21 mouse cellular contexts compared by ENCODE assay signal in the genomic region with DNA sequence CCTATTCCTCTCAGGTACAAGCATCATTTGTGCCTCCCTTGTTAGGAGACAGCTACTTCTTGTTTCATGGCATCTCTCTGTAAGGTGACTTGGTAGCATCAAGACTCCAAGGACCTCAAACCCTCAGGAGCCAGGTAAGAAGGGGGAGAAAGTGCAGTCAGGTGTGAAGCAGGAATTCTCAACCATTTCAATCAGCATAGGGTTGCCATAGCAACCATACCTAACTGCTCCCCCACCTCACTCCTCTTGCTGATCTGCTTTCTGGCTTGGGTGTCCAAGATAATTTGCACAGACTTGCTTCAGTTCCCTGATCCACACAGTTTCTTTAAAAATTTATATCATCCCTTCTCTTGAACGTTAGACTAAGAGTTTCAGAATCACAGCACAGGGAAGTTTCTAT.
DNase-seq lines count a peak whose midpoint lies in the region; ATAC-seq and TF ChIP-seq lines count a peak whose summit lies in the region.
"Had no signal": no experiment of that assay in that cellular context is flagged by ENCODE, and none has a peak within 500 bp of the region (broad histone marks: within the 10 kb centered on the region; RNA-seq: fewer than 3 reads in every experiment).

No protein-coding gene starts in this region.

- no peaks in the 10 kb centered on the region for H3K9me3 ChIP-seq in hindbrain, postnatal 0 days (ENCODE audit: low read length)
- H3K9me3 ChIP-seq in hindbrain, embryonic 11.5 days (ENCODE audit: control insufficient read depth, low read length), result no peaks in the 10 kb centered on the region
- H3K9me3 ChIP-seq in midbrain, embryonic 16.5 days (replicated peaks; ENCODE audit: control insufficient read depth, low read length, poor library complexity, severe bottlenecking), result no peaks in the 10 kb centered on the region
- H3K9me3 ChIP-seq in midbrain, embryonic 13.5 days, result no peaks in the 10 kb centered on the region
- H3K9me3 ChIP-seq: forebrain, embryonic 10.5 days; forebrain, embryonic 13.5 days; G1E had no signal

- no peaks in the 10 kb centered on the region for H3K36me3 ChIP-seq in hindbrain, postnatal 0 days (ENCODE audit: insufficient read depth, low read length)
- no peaks in the 10 kb centered on the region for H3K36me3 ChIP-seq in hindbrain, embryonic 11.5 days (ENCODE audit: control insufficient read depth, insufficient read depth, low read length)
- no peaks in the 10 kb centered on the region for H3K36me3 ChIP-seq in midbrain, embryonic 16.5 days (ENCODE audit: control insufficient read depth, insufficient read depth, low read length)
- no peaks in the 10 kb centered on the region for H3K36me3 ChIP-seq in midbrain, embryonic 13.5 days
- H3K36me3 ChIP-seq: forebrain, embryonic 10.5 days; G1E had no signal

- WGBS in hindbrain, postnatal 0 days, result 58% methylated on average over 1 of the region's 1 CpGs
- WGBS in hindbrain, embryonic 11.5 days, result 76% methylated on average over 1 of the region's 1 CpGs
- 29% methylated on average over 1 of the region's 1 CpGs for WGBS in midbrain, embryonic 16.5 days
- whole genome bisulfite sequencing in midbrain, embryonic 13.5 days, result 47% methylated on average over 1 of the region's 1 CpGs

- H3K27ac ChIP-seq in hindbrain, postnatal 0 days, result no peak overlapping the region
- H3K27ac ChIP-seq in hindbrain, embryonic 11.5 days (ENCODE audit: low read depth, low read length), result no peak overlapping the region
- peak overlapping the region; percentile 23 for H3K27ac ChIP-seq in midbrain, embryonic 16.5 days (ENCODE audit: low read length)
- H3K27ac ChIP-seq in midbrain, embryonic 13.5 days, result no peak overlapping the region
- H3K27ac ChIP-seq: forebrain, embryonic 10.5 days; forebrain, embryonic 13.5 days had no signal

- no peak overlapping the region for H3K4me2 ChIP-seq in hindbrain, postnatal 0 days (ENCODE audit: low read depth, low read length)
- no peak overlapping the region for H3K4me2 ChIP-seq in hindbrain, embryonic 11.5 days (replicated peaks; ENCODE audit: low read depth, low read length)
- H3K4me2 ChIP-seq in midbrain, embryonic 16.5 days (ENCODE audit: low read length), result no peak overlapping the region
- no peak overlapping the region for H3K4me2 ChIP-seq in midbrain, embryonic 13.5 days (replicated peaks)
- H3K4me2 ChIP-seq: forebrain, embryonic 13.5 days; heart, embryonic 11.5 days had no signal

- no peaks in the 10 kb centered on the region for H3K4me1 ChIP-seq in hindbrain, postnatal 0 days (ENCODE audit: insufficient read depth, low read length)
- no peaks in the 10 kb centered on the region for H3K4me1 ChIP-seq in hindbrain, embryonic 11.5 days (replicated peaks; ENCODE audit: control insufficient read depth, insufficient read depth, low read length)
- peaks cover 15% of the 10 kb centered on the region for H3K4me1 ChIP-seq in midbrain, embryonic 16.5 days (ENCODE audit: control insufficient read depth, insufficient read depth, low read length)
- peaks cover 22% of the 10 kb centered on the region for H3K4me1 ChIP-seq in midbrain, embryonic 13.5 days (replicated peaks)

- H3K9ac ChIP-seq in hindbrain, postnatal 0 days (replicated peaks; ENCODE audit: low read length), result no peak overlapping the region
- no peak overlapping the region for H3K9ac ChIP-seq in hindbrain, embryonic 11.5 days (ENCODE audit: low read depth, low read length)
- H3K9ac ChIP-seq in midbrain, embryonic 16.5 days (ENCODE audit: low read depth, low read length), result no peak overlapping the region
- no peak overlapping the region for H3K9ac ChIP-seq in midbrain, embryonic 13.5 days (replicated peaks)
- H3K9ac ChIP-seq: forebrain, embryonic 13.5 days had no signal

- no peak for TF ChIP-seq CTCF in hindbrain, postnatal 0 days (IDR thresholded peaks at IDR 0.05; ENCODE audit: low read depth)

- DNase-seq in heart, adult 11 months, result peak; percentile 30
- DNase-seq in heart, adult 18-20 months, result no peak
- DNase-seq in hindbrain, postnatal 0 days (ENCODE audit: low spot score), result peak; percentile 39
- no peak for DNase-seq in hindbrain, embryonic 11.5 days (ENCODE audit: low spot score)
- DNase-seq in cerebellum, adult 11-12 months, result no peak
- DNase-seq: adrenal gland, postnatal 10 days; adrenal gland, postnatal 36 days; B cell, adult 2 months; cerebellum, adult 11 months; cerebellum, adult 8-10 months; cerebellum, postnatal 10 days; gastrocnemius, postnatal 25 days had no signal

- H3K4me3 ChIP-seq in hindbrain, postnatal 0 days (ENCODE audit: low read length), result no peak overlapping the region
- H3K4me3 ChIP-seq in hindbrain, embryonic 11.5 days (ENCODE audit: low read depth, low read length), result no peak overlapping the region
- H3K4me3 ChIP-seq in midbrain, embryonic 16.5 days (ENCODE audit: low read depth, low read length), result no peak overlapping the region
- H3K4me3 ChIP-seq in midbrain, embryonic 13.5 days (replicated peaks), result no peak overlapping the region
- H3K4me3 ChIP-seq: forebrain, embryonic 10.5 days; forebrain, embryonic 13.5 days had no signal

- H3K27me3 ChIP-seq in hindbrain, postnatal 0 days (ENCODE audit: insufficient read depth, low read length), result no peaks in the 10 kb centered on the region
- no peaks in the 10 kb centered on the region; the same call in 1 of the 2 replicates for H3K27me3 ChIP-seq in hindbrain, embryonic 11.5 days (ENCODE audit: control insufficient read depth, insufficient read depth, low read length)
- no peaks in the 10 kb centered on the region for H3K27me3 ChIP-seq in midbrain, embryonic 16.5 days (ENCODE audit: control insufficient read depth, insufficient read depth, low read depth, low read length)
- no peaks in the 10 kb centered on the region for H3K27me3 ChIP-seq in midbrain, embryonic 13.5 days
- H3K27me3 ChIP-seq: CH12.LX; forebrain, embryonic 13.5 days; Patski had no signal

- ATAC-seq in hindbrain, postnatal 0 days, result no peak
- ATAC-seq in hindbrain, embryonic 11.5 days (ENCODE audit: low FRiP score), result no peak
- 0 out of 2 replicates have a peak, but pooled peaks have one; percentile 61 for ATAC-seq in midbrain, embryonic 16.5 days
- ATAC-seq in midbrain, embryonic 13.5 days, result no peak
- ATAC-seq: forebrain, embryonic 13.5 days; intestine, postnatal 0 days; Patski had no signal

Comparison
In these comparisons a context has a peak if more than half of its experiments do, and no peak if none do; other contexts are left out.
1. DNase-seq: peak in heart, adult 11 months (single experiment) and hindbrain, postnatal 0 days (single experiment); none in heart, adult 18-20 months (0 of 2), hindbrain, embryonic 11.5 days (single experiment) and cerebellum, adult 11-12 months (single experiment).